Comparison of ENCODE assay signal across 15 mouse cellular contexts in the genomic region with DNA sequence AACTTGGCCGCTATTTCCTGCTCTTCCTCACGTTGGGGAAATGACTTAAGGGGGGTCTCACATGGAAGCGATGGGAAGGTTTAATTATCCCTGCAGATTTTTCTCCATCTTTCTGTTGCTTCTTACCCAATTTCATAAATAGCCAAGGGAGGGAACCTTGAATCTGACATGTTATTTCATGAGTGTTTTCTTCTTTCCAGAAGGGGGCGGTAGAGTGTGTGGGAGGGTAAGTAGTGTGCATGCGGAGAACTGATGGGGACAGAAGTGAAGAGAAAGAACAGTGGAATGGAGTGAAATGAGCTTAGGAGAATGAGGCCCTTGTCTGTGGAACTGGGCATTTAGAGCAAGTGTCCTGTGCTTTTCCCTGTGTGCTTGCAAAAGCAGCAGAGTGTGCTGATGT. TPM values are rescaled to one million over a fixed set of nuclear protein-coding genes. Genes with fewer than 3 reads are reported as not detected.
DNase-seq lines count a peak whose midpoint lies in the region; ATAC-seq and TF ChIP-seq lines count a peak whose summit lies in the region.
"Had no signal": no experiment of that assay in that cellular context is flagged by ENCODE, and none has a peak within 500 bp of the region (broad histone marks: within the 10 kb centered on the region; RNA-seq: fewer than 3 reads in every experiment).

No protein-coding gene starts in this region.

- no peak overlapping the region for H3K4me3 ChIP-seq in kidney, postnatal 0 days (replicated peaks; ENCODE audit: low read depth, low read length)
- no peak overlapping the region for H3K4me3 ChIP-seq in kidney, embryonic 15.5 days (replicated peaks)
- H3K4me3 ChIP-seq: limb, embryonic 12.5 days; midbrain, embryonic 13.5 days; neural tube, embryonic 13.5 days; stomach, embryonic 15.5 days had no signal

- H3K27me3 ChIP-seq in kidney, postnatal 0 days (ENCODE audit: insufficient read depth, low read length): no peaks in the 10 kb centered on the region
- H3K27me3 ChIP-seq in kidney, embryonic 15.5 days: no peaks in the 10 kb centered on the region
- H3K27me3 ChIP-seq: limb, embryonic 12.5 days; midbrain, embryonic 13.5 days; neural tube, embryonic 13.5 days; stomach, embryonic 15.5 days had no signal

- peak; percentile 31 for DNase-seq in CD4-positive, CD25-positive, alpha-beta regulatory T cell, adult 2 months (ENCODE audit: low read depth, low spot score)
- peak; percentile 32 for DNase-seq in kidney, postnatal 0 days (ENCODE audit: low spot score)
- peak; percentile 24 for DNase-seq in 3T3-L1 (ENCODE audit: low read depth, low spot score)
- DNase-seq in adipocyte (ENCODE audit: low spot score): peak; percentile 11
- no peak for DNase-seq in adrenal gland, adult (ENCODE audit: inconsistent age in 2 of 2, low spot score in 1 of 2)
- no peak for DNase-seq in yolk sac, embryonic 10.5 days (ENCODE audit: low spot score)
- DNase-seq: cerebellum, adult 2 months had no signal

- H3K27ac ChIP-seq in kidney, postnatal 0 days: no peak overlapping the region
- no peak overlapping the region for H3K27ac ChIP-seq in kidney, embryonic 15.5 days
- H3K27ac ChIP-seq: limb, embryonic 12.5 days; midbrain, embryonic 13.5 days; neural tube, embryonic 13.5 days; stomach, embryonic 15.5 days had no signal

- peaks cover 14% of the 10 kb centered on the region; the same call in 1 of the 2 replicates for H3K36me3 ChIP-seq in kidney, postnatal 0 days (ENCODE audit: insufficient read depth, low read length)
- H3K36me3 ChIP-seq in kidney, embryonic 15.5 days: peaks cover 81% of the 10 kb centered on the region

- no peaks in the 10 kb centered on the region for H3K9me3 ChIP-seq in kidney, postnatal 0 days (replicated peaks; ENCODE audit: low read length)
- H3K9me3 ChIP-seq in kidney, embryonic 15.5 days (replicated peaks): no peaks in the 10 kb centered on the region
- H3K9me3 ChIP-seq: neural tube, embryonic 13.5 days; stomach, embryonic 15.5 days had no signal

- 73% methylated on average over 5 of the region's 5 CpGs for WGBS in kidney, postnatal 0 days
- 78% methylated on average over 5 of the region's 5 CpGs for WGBS in kidney, embryonic 15.5 days

- H3K4me1 ChIP-seq in kidney, postnatal 0 days (replicated peaks; ENCODE audit: insufficient read depth, low read length): no peaks in the 10 kb centered on the region
- H3K4me1 ChIP-seq in kidney, embryonic 15.5 days: no peaks in the 10 kb centered on the region
- H3K4me1 ChIP-seq: limb, embryonic 12.5 days; midbrain, embryonic 13.5 days; neural tube, embryonic 13.5 days; stomach, embryonic 15.5 days had no signal

- no peak overlapping the region for H3K4me2 ChIP-seq in kidney, postnatal 0 days (ENCODE audit: low read length)
- no peak overlapping the region for H3K4me2 ChIP-seq in kidney, embryonic 15.5 days
- H3K4me2 ChIP-seq: limb, embryonic 12.5 days; midbrain, embryonic 13.5 days; neural tube, embryonic 13.5 days; stomach, embryonic 15.5 days had no signal

- TF ChIP-seq CTCF in kidney, postnatal 0 days (IDR thresholded peaks at IDR 0.05; ENCODE audit: low read depth): peak; percentile 57

- no peak overlapping the region for H3K9ac ChIP-seq in kidney, postnatal 0 days (ENCODE audit: low read depth, low read length)
- H3K9ac ChIP-seq in kidney, embryonic 15.5 days: no peak overlapping the region
- H3K9ac ChIP-seq: limb, embryonic 12.5 days; midbrain, embryonic 13.5 days; neural tube, embryonic 13.5 days; stomach, embryonic 15.5 days had no signal

- ATAC-seq in CD4-positive, CD25-positive, alpha-beta regulatory T cell, adult 4 months: no peak
- no peak for ATAC-seq in kidney, postnatal 0 days (replicated peaks; ENCODE audit: low FRiP score, low read depth)
- ATAC-seq in kidney, embryonic 15.5 days (replicated peaks; ENCODE audit: low FRiP score): no peak
- ATAC-seq: forebrain, embryonic 16.5 days; intestine, embryonic 16.5 days; midbrain, embryonic 13.5 days had no signal

RNA-seq across cellular contexts. Expression of a gene that starts 27.2 kb away (rescaled TPM):
- polyA plus RNA-seq in CD4-positive, CD25-positive, alpha-beta regulatory T cell, adult 4 months (2017; shearing (Covaris generic)): 100 to 1,000 TPM in 1 of 2 experiments, 10 to 100 TPM in 1; 86.7 to 104 TPM
- polyA plus RNA-seq in kidney, postnatal 0 days (2015; fragmentation: Nextera tagmentation; extraction: Ambion mirVana): 185 and 187 TPM in 2 replicates
- 286 and 301 TPM in 2 replicates for polyA plus RNA-seq in kidney, embryonic 15.5 days (2015; fragmentation: Nextera tagmentation; extraction: Ambion mirVana)

RNA-seq across cellular contexts. Expression of a gene that starts 34.3 kb away (rescaled TPM):
- polyA plus RNA-seq in CD4-positive, CD25-positive, alpha-beta regulatory T cell, adult 4 months (2017; shearing (Covaris generic)): 1 to 10 TPM; 4.1 to 9.2 TPM
- 55.3 and 55.8 TPM in 2 replicates for polyA plus RNA-seq in kidney, postnatal 0 days (2015; fragmentation: Nextera tagmentation; extraction: Ambion mirVana)
- polyA plus RNA-seq in kidney, embryonic 15.5 days (2015; fragmentation: Nextera tagmentation; extraction: Ambion mirVana): 29.1 and 31.7 TPM in 2 replicates

RNA-seq across cellular contexts. Expression of a gene that starts 35.5 kb away (rescaled TPM):
- 10 to 100 TPM; 18.3 to 31.2 TPM for polyA plus RNA-seq in CD4-positive, CD25-positive, alpha-beta regulatory T cell, adult 4 months (2017; shearing (Covaris generic))
- polyA plus RNA-seq in kidney, postnatal 0 days (2015; fragmentation: Nextera tagmentation; extraction: Ambion mirVana): 11.6 and 12.9 TPM in 2 replicates
- 11.7 and 11.8 TPM in 2 replicates for polyA plus RNA-seq in kidney, embryonic 15.5 days (2015; fragmentation: Nextera tagmentation; extraction: Ambion mirVana)

RNA-seq across cellular contexts. Expression of a gene that starts 43.7 kb away (rescaled TPM):
- polyA plus RNA-seq in CD4-positive, CD25-positive, alpha-beta regulatory T cell, adult 4 months (2017; shearing (Covaris generic)): under 1 TPM in 1 of 2 experiments, not detected in 1; 0.08 TPM
- polyA plus RNA-seq in kidney, postnatal 0 days (2015; fragmentation: Nextera tagmentation; extraction: Ambion mirVana): 1.1 and 1.6 TPM in 2 replicates
- 0.69 and 0.71 TPM in 2 replicates for polyA plus RNA-seq in kidney, embryonic 15.5 days (2015; fragmentation: Nextera tagmentation; extraction: Ambion mirVana)

Comparison
In these comparisons a context has a peak if more than half of its experiments do, and no peak if none do; other contexts are left out.
1. DNase-seq: peak in CD4-positive, CD25-positive, alpha-beta regulatory T cell, adult 2 months (single experiment), kidney, postnatal 0 days (single experiment), 3T3-L1 (single experiment) and adipocyte (single experiment); none in adrenal gland, adult (0 of 2) and yolk sac, embryonic 10.5 days (single experiment).